Mouse (Mus musculus): ENCODE measurements around the gene Mapk13. TPM values are rescaled to one million over a fixed set of nuclear protein-coding genes. Genes with fewer than 3 reads are reported as not detected.
"Not testable (repeated sequence)": the region's sequence is repeated elsewhere in the genome, so short reads cannot be mapped to it uniquely, and the experiment has no call there.

The Mapk13 gene
- polyA plus RNA-seq, 1 experiment = not detected

DNA sequence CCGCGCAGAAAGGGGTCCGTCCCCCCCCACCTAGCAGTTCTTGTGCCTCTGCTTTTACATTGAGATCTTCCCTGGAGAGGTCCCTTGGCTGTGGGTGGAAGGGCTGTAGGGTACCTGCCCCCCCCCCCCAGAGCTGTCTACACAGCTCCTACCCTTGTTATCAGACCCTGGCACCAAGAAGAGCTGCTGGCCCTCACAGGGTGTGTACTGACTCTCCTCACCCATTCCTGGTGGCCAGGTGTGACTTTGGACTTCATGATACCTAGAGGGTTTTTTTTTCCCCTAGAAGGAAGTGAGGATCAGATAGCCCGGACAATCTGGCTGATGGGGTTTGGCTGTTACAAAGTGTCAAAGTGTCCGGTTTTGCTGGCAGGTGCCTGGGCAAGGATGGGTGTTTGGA lies 2.2 kb downstream of the Mapk13 start:
- no peak overlapping the region for H3K27ac ChIP-seq (ENCODE audit: insufficient read depth, low read depth, low read length)
- no peak for TF ChIP-seq POLR2A (IDR thresholded peaks at IDR 0.05; ENCODE audit: borderline replicate concordance, low read depth, low read length)
- no peak for TF ChIP-seq CTCF (IDR thresholded peaks at IDR 0.05; ENCODE audit: low read depth, low read length)
- no peak overlapping the region for H3K4me3 ChIP-seq (ENCODE audit: insufficient read depth, low read length)
- H3K4me1 ChIP-seq (ENCODE audit: control insufficient read depth, insufficient read depth, low read length) = 0 out of 2 replicates have a peak, but pooled peaks cover 3% of the 10 kb centered on the region

DNA sequence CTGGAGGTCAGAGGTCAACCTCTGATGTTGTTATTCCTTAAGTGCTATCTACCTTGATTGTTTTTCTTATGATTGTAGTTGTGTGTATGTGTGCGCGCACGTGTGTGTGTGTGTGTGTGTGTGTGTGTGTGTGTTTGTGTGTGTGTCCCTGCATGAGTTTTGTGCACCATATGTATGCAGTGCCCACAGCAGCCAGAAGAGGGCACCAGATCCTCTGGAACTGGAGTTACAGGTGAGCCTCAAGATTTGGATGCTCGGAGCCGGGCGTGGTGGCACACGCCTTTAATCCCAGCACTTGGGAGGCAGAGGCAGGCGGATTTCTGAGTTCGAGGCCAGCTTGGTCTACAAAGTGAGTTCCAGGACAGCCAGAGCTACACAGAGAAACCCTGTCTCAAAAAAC lies 5.2 kb downstream of the Mapk13 start:
- H3K4me3 ChIP-seq (ENCODE audit: insufficient read depth, low read length); H3K27ac ChIP-seq (ENCODE audit: insufficient read depth, low read depth, low read length); H3K4me1 ChIP-seq (ENCODE audit: control insufficient read depth, insufficient read depth, low read length): not testable (repeated sequence)

DNA sequence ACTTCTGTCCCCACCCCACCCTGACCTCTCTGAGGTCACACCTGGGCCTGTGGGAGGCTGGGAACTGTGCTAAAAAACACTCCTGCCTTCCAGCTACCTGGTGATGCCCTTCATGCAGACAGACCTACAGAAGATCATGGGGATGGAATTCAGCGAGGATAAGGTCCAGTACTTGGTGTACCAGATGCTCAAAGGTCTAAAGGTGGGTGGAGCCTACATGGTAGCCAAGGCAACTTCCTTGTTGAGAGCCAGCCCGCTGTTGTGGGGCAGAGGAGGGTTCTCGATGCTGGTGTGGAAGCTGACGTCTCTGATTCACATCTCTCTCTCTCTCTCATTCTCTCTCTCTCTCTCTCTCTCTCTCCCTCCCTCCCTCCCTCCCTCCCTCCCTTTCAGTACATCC lies 6.1 kb downstream of the Mapk13 start:
- Histone ChIP-seq H3K27ac (ENCODE audit: insufficient read depth, low read depth, low read length) (no peak overlapping the region), H3K4me3 (ENCODE audit: insufficient read depth, low read length) (no peak overlapping the region), H3K4me1 (ENCODE audit: control insufficient read depth, insufficient read depth, low read length) (no peaks in the 10 kb centered on the region)
- TF ChIP-seq POLR2A (IDR thresholded peaks at IDR 0.05; ENCODE audit: borderline replicate concordance, low read depth, low read length) = no peak
- TF ChIP-seq CTCF (IDR thresholded peaks at IDR 0.05; ENCODE audit: low read depth, low read length) = no peak

DNA sequence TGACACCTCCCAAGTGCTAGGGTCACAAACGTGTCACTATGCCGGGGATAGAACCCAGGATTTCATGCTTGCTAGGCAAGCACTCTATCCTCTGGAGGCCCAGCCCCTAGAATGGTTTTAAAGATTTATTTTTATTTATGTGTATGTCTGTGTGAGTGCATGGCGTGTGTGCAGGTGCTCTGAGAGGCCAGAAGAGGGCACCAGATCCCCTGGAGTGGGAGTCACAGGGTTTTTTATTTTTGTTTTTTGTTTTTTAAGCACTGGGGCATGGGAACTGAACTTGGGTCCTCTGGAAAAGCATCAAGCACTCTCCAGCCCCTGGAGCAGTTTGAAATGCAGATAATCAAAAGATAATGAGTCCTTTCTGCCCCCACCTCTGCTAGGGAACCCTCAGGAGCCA lies 7.7 kb downstream of the Mapk13 start:
- no peaks in the 10 kb centered on the region for H3K4me1 ChIP-seq (ENCODE audit: control insufficient read depth, insufficient read depth, low read length)
- H3K27ac ChIP-seq (ENCODE audit: insufficient read depth, low read depth, low read length) = no peak overlapping the region
- TF ChIP-seq POLR2A (IDR thresholded peaks at IDR 0.05; ENCODE audit: borderline replicate concordance, low read depth, low read length) (no peak), CTCF (IDR thresholded peaks at IDR 0.05; ENCODE audit: low read depth, low read length) (no peak)
- no peak overlapping the region for H3K4me3 ChIP-seq (ENCODE audit: insufficient read depth, low read length)

DNA sequence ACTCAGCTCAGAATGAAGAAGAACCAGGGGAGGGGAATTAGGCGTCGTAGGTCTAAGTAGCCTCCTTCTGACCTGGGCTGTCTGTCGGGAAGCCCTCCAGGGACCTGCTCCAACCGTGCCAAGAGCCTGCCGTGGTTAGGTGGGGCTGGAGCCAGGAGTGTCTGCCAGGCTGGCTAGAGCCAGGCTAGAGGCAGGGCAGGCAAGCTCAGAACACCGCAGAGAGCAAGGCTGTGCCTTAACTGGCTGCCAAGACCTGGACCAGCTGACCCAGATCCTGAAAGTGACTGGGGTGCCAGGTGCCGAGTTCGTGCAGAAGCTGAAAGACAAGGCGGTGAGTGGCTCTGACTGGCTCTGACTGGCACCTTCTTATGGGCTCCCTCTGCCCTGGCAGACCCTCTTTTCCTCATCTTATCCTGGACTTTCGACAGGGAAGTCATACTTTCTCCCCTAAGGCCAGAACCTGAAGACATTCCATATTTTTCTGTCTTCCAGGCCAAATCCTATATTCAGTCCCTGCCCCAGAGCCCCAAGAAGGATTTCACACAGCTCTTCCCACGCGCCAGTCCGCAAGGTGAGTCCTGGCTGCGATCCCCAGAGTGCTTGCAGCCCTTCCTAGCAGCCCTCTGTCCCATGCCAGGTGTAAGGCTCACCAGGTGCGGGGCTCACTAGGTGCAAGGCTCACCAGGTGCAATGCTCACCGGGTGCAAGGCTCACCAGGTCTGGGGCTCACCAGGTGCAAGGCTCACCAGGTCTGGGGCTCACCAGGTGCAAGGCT lies 8.3 kb downstream of the Mapk13 start:
- TF ChIP-seq POLR2A (IDR thresholded peaks at IDR 0.05; ENCODE audit: borderline replicate concordance, low read depth, low read length) = no peak
- no peak for TF ChIP-seq CTCF (IDR thresholded peaks at IDR 0.05; ENCODE audit: low read depth, low read length)
- no peaks in the 10 kb centered on the region for H3K4me1 ChIP-seq (ENCODE audit: control insufficient read depth, insufficient read depth, low read length)

DNA sequence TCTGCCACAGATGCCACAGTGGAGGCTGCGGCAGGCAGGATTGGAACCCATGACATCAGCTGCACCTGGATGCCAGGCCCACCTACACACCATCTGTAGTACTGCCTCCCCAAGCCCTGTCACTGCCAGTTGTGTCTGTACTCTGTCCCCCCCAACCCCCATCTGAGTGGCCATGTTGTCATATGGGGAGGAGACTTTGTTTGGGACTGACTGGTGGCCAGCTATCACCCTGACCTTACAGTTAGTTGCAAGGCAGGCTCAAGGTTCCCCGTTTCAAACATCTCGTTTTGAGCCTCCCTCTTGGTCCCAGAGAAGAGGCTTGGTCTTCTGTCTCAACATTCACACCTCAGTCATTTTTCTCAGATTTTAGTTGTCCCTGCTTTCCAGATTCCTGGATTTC lies 10.6 kb downstream of the Mapk13 start:
- TF ChIP-seq POLR2A (IDR thresholded peaks at IDR 0.05; ENCODE audit: borderline replicate concordance, low read depth, low read length) (no peak), CTCF (IDR thresholded peaks at IDR 0.05; ENCODE audit: low read depth, low read length) (no peak)
- H3K4me1 ChIP-seq (ENCODE audit: control insufficient read depth, insufficient read depth, low read length) = no peaks in the 10 kb centered on the region
- H3K27ac ChIP-seq (ENCODE audit: insufficient read depth, low read depth, low read length) = no peak overlapping the region
- no peak overlapping the region for H3K4me3 ChIP-seq (ENCODE audit: insufficient read depth, low read length)

More for the DNA sequence above, 8.3 kb downstream of the Mapk13 start:
- H3K4me3 ChIP-seq (ENCODE audit: insufficient read depth, low read length) = no peak overlapping the region
- no peak overlapping the region for H3K27ac ChIP-seq (ENCODE audit: insufficient read depth, low read depth, low read length)

DNA sequence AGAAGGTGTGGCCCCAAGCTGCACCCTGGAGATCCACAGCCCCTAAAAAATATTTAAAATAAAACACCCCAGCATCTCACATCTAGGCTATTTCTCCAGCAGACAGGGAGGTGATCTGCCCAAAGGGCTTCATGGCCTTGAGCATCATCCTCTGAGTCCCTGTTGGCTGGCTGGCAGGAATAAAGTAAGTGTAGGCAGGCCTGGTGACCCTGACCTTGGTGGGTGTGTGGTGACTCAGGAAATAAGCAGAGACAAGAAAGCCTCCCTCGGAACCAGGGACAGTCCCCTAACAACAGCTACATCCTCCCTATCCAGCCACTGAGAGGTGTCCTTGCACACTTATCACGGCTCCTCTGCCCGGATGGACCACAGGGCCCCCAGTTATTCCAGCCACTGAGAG lies 11.7 kb downstream of the Mapk13 start:
- TF ChIP-seq POLR2A (IDR thresholded peaks at IDR 0.05; ENCODE audit: borderline replicate concordance, low read depth, low read length) (no peak), CTCF (IDR thresholded peaks at IDR 0.05; ENCODE audit: low read depth, low read length) (no peak)
- Histone ChIP-seq H3K4me3 (ENCODE audit: insufficient read depth, low read length) (no peak overlapping the region), H3K4me1 (ENCODE audit: control insufficient read depth, insufficient read depth, low read length) (no peaks in the 10 kb centered on the region), H3K27ac (ENCODE audit: insufficient read depth, low read depth, low read length) (no peak overlapping the region)

DNA sequence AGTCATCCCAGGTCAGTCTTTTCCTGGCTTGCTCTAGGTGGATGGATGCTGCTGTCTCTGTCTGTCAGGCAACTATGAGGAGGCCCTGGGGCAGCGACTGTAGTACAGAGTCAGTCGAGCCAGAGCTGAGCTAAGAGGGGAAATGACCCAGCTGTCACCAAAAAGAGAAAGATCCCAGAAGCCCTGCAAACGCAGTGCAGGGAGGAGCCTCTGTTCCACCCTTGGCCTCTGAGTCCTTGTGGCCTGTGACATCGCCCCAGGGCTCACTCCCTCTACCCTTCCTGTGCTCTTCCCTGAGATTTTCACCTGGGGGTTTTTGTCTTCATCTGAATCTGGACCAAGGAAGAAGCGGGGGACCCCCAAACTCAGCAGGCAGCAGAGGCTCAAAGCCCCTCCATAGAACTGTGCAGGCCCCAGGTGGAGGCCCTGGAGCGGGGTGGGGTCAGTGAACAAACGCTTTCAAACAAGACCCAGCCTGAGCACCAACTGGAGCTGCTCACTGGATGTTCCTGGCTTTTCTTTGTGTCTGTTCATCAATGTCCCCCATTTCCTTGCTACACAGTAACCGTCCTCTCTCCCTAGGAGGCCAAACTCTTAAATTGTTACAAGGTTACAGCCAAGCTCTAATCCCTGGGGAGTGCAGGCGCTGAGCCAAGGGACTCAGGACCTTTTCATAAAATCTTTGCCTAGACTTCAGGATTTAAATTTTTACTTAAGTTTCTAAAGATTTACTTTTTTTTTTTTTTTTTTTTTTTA lies 12.4 kb downstream of the Mapk13 start:
- H3K4me3 ChIP-seq (ENCODE audit: insufficient read depth, low read length) = no peak overlapping the region
- TF ChIP-seq CTCF (IDR thresholded peaks at IDR 0.05; ENCODE audit: low read depth, low read length) (no peak), POLR2A (IDR thresholded peaks at IDR 0.05; ENCODE audit: borderline replicate concordance, low read depth, low read length) (no peak)
- no peak overlapping the region for H3K27ac ChIP-seq (ENCODE audit: insufficient read depth, low read depth, low read length)
- no peaks in the 10 kb centered on the region for H3K4me1 ChIP-seq (ENCODE audit: control insufficient read depth, insufficient read depth, low read length)

DNA sequence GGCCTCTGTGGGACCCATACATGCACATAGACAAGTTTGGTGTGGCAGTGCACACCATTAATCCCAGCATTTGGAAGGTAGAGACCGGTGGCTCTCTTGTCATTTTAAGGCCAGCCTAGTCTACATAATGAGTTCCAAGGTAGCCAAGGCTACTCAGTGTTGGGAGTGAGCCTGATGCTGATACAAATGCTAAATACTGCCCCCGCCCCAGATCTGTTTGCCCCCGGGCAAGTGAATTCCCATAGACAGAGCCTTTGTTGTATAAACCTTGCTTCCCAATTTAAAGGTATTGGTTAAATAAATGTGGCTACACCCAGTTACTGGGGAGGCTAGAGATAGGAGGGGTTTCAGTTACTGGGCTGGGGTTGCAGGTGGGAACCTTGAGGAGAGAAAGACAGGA lies 15.9 kb downstream of the Mapk13 start:
- Histone ChIP-seq H3K4me3 (ENCODE audit: insufficient read depth, low read length) (no peak overlapping the region), H3K27ac (ENCODE audit: insufficient read depth, low read depth, low read length) (no peak overlapping the region), H3K4me1 (ENCODE audit: control insufficient read depth, insufficient read depth, low read length) (no peaks in the 10 kb centered on the region)
- TF ChIP-seq POLR2A (IDR thresholded peaks at IDR 0.05; ENCODE audit: borderline replicate concordance, low read depth, low read length) = no peak
- no peak for TF ChIP-seq CTCF (IDR thresholded peaks at IDR 0.05; ENCODE audit: low read depth, low read length)

- Histone ChIP-seq H3K4me3 (ENCODE audit: insufficient read depth, low read length) (no peak overlapping the region), H3K27ac (ENCODE audit: insufficient read depth, low read depth, low read length) (no peak overlapping the region), H3K4me1 (ENCODE audit: control insufficient read depth, insufficient read depth, low read length) (no peaks in the 10 kb centered on the region)
- no peak for TF ChIP-seq POLR2A (IDR thresholded peaks at IDR 0.05; ENCODE audit: borderline replicate concordance, low read depth, low read length)
- TF ChIP-seq CTCF (IDR thresholded peaks at IDR 0.05; ENCODE audit: low read depth, low read length) = no peak
These were observed 18.4 kb downstream of the Mapk13 start for GRCm38 (mm10) chr17:28787507-28787906.
